Mouse (Mus musculus) CD4-positive, CD25-positive, alpha-beta regulatory T cell, adult 4 months (primary cell): Measurements from ENCODE around the gene Slco1b2. TPM values are rescaled to one million over a fixed set of nuclear protein-coding genes. Genes with fewer than 3 reads are reported as not detected.
"Not testable (repeated sequence)": the region's sequence is repeated elsewhere in the genome, so short reads cannot be mapped to it uniquely, and the experiment has no call there.

Experiments
- ATAC-seq: one replicate; pipeline ENCODE4 v1.8.0; 2017
- polyA plus RNA-seq, 2 experiments: library from polyadenylated mRNA; unstranded; fragments of 100-300 nt; shearing (Covaris generic); gene quantifications; one replicate each; pipeline ENCODE4 v1.2.1; 2017

Slco1b2 gene
- not detected for polyA plus RNA-seq

DNA sequence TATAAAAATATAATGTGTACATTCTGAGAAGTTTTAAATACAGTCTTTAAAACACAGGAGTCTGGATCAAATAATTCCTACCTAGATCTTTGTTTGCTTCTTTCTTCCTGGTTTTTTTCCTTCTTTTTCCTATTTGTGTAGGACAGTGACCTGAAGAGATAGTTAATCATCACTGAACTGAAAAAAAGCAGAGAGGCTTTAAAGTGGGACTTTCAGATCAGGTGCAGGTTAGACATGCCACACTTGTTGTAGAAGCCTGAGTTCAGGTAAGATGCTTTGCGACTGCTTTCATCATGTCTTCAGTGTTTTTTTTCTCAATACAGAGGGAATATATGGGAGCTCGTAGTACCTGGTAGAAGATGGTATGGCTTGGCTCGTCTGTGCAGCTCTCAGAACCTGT, at the start of gene Slco1b2:
Gene Slco1b2 (plus strand): TSS at position 228 of the 400 bp plus-strand sequence.
- ATAC-seq: no peak

DNA sequence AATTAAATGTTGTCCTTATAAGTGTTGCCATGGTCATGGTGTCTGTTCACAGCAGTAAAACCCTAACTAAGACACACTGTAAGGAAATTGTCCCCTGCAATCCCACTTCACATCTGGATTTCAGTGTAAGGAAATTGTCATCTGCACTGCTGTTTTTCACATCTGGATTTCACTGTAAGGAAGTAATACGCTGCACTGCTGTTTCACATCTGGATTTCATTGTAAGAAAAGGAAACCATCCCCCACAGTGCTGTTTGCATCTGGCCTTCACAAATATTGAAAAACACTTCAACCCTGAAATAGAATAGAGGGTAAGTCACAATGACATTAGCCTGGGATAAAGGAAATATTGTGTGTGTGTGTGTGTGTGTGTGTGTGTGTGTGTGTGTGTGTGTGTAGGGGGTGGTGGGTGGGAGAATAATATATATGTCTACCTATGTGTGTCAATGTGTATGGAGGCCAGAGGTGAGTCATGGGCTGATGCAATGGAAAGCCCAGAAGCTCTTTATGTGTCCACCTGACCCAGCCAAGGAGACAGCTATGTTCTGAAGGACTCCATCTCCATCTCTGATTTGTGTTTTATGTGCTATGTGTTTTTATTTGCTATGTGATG, 44.4 kb upstream of the Slco1b2 start:
- no peak for ATAC-seq

DNA sequence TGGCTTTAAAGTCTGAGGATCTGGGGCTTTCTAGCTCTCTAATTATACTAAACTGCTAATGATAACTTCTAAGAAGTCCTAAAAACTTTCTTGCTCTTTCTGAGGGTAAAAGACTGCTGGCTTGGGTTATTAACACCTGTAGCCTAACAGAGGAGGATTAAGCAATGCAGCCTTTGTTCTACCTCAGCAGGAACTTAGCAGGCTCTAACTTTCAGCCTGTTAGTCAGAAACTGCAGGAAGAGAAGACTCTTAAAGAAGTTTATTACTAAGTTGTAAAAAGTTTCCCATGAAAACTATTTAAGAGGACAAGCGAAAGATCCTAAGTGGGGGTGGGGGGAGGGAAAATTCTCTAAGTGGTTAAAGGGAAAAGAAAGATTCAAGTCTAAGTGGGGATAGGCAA, 39.3 kb upstream of the Slco1b2 start:
- no peak for ATAC-seq

DNA sequence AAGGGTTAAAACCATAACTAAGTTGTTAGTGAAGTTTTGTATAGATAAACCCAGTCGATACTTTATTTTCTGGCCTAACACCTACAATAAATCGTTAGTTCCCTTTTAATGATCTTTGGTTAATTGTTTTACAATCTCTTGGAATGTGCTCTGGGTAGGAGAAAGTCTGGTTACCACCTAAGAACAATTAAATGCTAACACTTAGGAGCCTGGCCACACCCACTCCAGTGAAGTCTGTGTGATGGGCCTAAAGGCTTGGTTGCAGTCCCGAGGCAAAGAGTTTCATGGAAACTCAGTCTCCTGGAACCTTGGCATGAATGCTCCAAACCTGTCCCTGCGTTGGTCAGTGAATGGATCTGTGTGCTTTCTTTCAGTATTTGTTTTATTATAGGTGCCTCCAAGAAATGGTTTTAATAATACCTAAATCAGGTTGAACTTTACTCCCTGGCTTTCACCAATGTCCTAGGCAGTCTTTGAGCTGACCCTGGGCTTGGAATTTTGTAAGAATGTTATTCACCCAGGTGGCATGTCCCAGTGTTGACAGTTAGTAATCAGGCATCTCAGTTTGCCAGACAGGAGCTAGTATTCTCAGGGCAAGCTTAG, 38.6 kb upstream of the Slco1b2 start:
- ATAC-seq: not testable (repeated sequence)

- no peak for ATAC-seq
Measured at GRCm38 (mm10) chr6:141596081-141596480, 33.2 kb upstream of the Slco1b2 start.

- ATAC-seq: no peak
Measured at GRCm38 (mm10) chr6:141597037-141597436, 32.3 kb upstream of the Slco1b2 start.

GRCm38 (mm10) chr6:141600940-141601339, 28.4 kb upstream of the Slco1b2 start:
- no peak for ATAC-seq

GRCm38 (mm10) chr6:141610702-141611260, 18.5 kb upstream of the Slco1b2 start:
- no peak for ATAC-seq

- no peak for ATAC-seq
Measured at GRCm38 (mm10) chr6:141614017-141614416, 15.3 kb upstream of the Slco1b2 start.

- no peak for ATAC-seq
Measured at GRCm38 (mm10) chr6:141615348-141615747, 14.0 kb upstream of the Slco1b2 start.

- no peak for ATAC-seq
Measured at GRCm38 (mm10) chr6:141632935-141633334, 3.6 kb downstream of the Slco1b2 start.

DNA sequence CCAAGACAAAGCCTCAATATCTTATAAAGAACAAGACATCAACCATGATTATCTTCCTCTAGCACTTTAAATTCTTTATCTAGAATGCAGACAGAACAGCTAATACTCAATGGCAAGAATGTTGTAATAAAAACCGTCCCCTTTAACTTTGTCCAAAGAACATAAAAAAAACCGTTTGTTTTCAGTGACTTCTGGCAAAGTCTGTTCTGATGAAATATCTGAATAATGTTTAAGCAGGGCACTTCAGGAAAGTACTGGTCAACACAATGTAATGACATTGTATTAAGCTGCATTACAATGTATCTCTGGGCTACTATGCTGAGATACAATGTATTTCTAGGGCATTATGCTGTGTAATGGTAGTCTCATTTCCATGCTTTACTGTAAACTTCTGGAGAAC, 5.9 kb downstream of the Slco1b2 start:
- no peak for ATAC-seq

GRCm38 (mm10) chr6:141640639-141641038, 11.3 kb downstream of the Slco1b2 start:
- no peak for ATAC-seq

DNA sequence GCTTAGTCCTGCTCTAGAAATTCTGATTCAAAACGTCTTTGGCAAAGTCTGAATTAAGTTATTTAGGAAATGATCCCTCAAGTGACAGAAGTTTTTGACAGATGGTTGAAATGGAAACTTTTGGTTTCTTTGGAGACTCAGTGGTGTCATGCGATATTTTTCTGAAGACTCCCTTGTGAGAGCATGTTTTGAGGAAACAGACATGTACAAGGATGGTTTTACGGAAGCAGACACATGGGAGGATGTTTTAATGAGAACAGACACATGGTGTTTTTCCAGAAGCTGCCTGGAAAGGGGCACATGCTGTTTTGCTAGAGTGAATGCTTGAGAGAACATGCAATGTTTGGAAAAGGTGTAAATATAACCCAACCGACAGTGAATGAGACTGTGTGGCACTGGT, 57.7 kb downstream of the Slco1b2 start:
- no peak for ATAC-seq

DNA sequence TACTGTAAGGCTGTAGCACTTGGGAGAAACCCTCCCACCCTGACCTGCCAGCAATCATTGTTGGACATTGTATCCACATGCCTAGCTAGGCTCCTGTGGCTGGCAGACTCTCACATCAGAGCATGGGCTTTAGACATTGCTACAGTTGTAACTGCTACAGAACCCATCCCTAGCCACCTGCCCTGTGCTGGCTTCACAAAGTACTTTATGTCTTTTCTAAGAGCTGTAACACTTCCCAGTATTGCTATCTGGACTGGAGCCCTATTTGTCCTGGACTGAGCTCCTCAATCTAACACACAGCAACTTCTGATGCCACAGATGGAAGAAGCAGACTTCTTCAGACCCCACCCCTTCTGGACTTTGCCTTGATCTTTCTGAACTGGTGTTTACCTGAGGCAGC, 61.9 kb downstream of the Slco1b2 start:
- ATAC-seq: no peak

Other genes starting within 250 kb of the Slco1b2 start
- gene Slco1c1, start 105.2 kb upstream of the Slco1b2 start, polyA plus RNA-seq: not detected
- gene Gm5724, start 144.3 kb downstream of the Slco1b2 start, polyA plus RNA-seq: not detected
- gene Slco1a4, start 226.7 kb downstream of the Slco1b2 start, polyA plus RNA-seq: under 1 TPM in 1 of 2 experiments, not detected in 1; 0.43 TPM